Mouse (Mus musculus): ENCODE data around the gene Sdccag8. TPM values are rescaled to one million over a fixed set of nuclear protein-coding genes. Genes with fewer than 3 reads are reported as not detected.

The Sdccag8 gene
- polyA plus RNA-seq (2014; fragmentation: Illumina TruSeq; extraction: RNeasy Lipid Tissue Mini Kit (QIAGEN cat#74804); ENCODE audit: low read depth, low replicate concordance), result 5.1 TPM

DNA sequence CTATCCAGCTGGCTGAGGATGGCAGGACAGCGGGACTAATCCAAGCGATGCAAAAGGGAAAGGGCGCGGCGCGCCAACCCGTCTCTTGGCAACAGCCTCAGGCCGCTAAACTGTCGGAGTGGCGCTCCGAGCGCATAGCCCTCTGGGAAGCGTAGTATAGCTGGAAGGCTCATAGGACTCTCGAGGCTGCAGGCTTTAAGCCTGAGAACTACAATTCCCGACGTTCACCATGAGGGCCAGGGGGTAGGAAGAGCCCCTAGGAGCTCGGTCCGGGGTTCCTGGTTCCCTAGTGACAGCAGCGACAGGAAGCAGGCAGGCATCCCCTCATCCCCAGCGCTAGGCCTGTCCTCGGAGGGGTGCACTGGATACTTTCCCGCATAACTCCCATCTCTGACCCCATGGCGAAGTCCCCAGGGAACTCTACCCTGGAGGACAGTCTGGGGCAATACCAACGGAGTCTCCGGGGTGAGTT lies at the start of gene Sdccag8:
TSS of gene Sdccag8 (plus strand) at position 70 of the 472 bp plus-strand sequence.

DNA sequence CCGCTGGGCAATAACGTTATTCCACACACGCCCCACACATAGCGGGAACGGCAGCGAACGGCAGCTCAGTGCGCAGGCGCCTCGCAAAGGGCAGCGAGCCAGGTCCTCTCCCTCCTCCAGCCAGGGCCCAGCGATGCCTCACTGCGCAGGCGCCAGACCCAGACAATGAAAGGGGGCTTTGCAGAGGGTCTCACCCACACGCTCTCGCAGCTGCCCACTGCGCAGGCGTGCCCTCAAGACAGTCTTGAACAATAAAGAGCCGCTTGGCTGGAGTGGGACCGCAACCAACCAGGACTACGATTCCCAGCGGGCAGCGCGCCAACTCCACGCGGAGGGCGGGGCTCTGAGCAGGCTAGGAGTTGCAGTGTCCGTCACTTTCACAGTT lies 432 bp upstream of the Sdccag8 start, which contains the start of gene Cep170:
TSS of gene Cep170 (minus strand) at position 32 of the 385 bp plus-strand sequence.

Other genes starting within 250 kb of the Sdccag8 start
- 8.6 TPM for gene Cep170, start 593 bp upstream of the Sdccag8 start, polyA plus RNA-seq (2014; fragmentation: Illumina TruSeq; extraction: RNeasy Lipid Tissue Mini Kit (QIAGEN cat#74804); ENCODE audit: low read depth, low replicate concordance)

Data from liver, adult 10 weeks (tissue).